Mouse (Mus musculus): ENCODE measurements around the gene Abhd10. TPM values are rescaled to one million over a fixed set of nuclear protein-coding genes. Genes with fewer than 3 reads are reported as not detected.

Abhd10 gene
- total RNA-seq, 2 experiments from 2014 or later, result 19.1 to 21.6 TPM

Other genes with a start within 250 kb of the Abhd10 start
- gene Gm609, start 250.0 kb downstream of the Abhd10 start, total RNA-seq (2021), result under 1 TPM in 1 of 2 experiments, not detected in 1; 0.17 TPM
- gene Gm17783, start 210.9 kb downstream of the Abhd10 start, total RNA-seq (2021), result not detected
- gene Slc9c1, start 207.6 kb downstream of the Abhd10 start, total RNA-seq (2021), result not detected
- not detected for gene Gcsam, start 132.6 kb downstream of the Abhd10 start, total RNA-seq (2021)
- gene BC016579, start 88.9 kb downstream of the Abhd10 start, total RNA-seq (2021), result under 1 TPM; 0.20 to 0.28 TPM
- 1 to 10 TPM in 1 of 2 experiments, under 1 TPM in 1; 0.67 to 1.9 TPM for gene Tmprss7, start 49.3 kb downstream of the Abhd10 start, total RNA-seq (2021)
- gene Tagln3, start 18.3 kb downstream of the Abhd10 start, total RNA-seq (2021), result 100 to 1,000 TPM; 244 to 276 TPM
- gene Phldb2, start 210.6 kb upstream of the Abhd10 start, total RNA-seq (2021), result 1 to 10 TPM; 4.9 to 8.0 TPM

Data from layer of hippocampus, postnatal 36 days (tissue).